Mouse (Mus musculus) kidney, postnatal 10 days (tissue): ENCODE data around the gene Bmp10.
"Not testable (repeated sequence)": the region's sequence is repeated elsewhere in the genome, so short reads cannot be mapped to it uniquely, and the experiment has no call there.

Source experiments
- DNase-seq: peaks from one replicate; pipeline ENCODE4 v3.0.0; 2021; ENCODE audit warnings: mixed read lengths

Gene Bmp10

DNA sequence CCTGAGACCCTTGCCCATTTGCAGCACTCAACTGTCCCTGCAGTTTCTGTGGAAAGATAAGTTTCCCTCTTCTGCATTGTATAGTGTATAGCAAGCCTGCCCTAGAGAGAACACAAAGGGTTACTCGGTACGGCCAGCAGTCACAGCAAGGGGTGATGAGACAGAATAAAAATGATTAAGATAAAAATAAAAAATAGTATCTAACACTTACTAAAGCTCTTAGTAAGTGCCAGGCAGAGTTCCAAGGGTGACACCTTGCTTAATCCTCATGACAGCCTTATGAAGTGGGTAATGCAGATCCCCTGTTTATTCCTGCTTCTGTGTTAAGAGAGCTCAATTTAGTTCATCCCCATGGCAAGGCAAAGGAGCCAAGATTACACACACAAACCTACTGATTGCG is 20.7 kb downstream of the Bmp10 start:
- DNase-seq: no peak

DNA sequence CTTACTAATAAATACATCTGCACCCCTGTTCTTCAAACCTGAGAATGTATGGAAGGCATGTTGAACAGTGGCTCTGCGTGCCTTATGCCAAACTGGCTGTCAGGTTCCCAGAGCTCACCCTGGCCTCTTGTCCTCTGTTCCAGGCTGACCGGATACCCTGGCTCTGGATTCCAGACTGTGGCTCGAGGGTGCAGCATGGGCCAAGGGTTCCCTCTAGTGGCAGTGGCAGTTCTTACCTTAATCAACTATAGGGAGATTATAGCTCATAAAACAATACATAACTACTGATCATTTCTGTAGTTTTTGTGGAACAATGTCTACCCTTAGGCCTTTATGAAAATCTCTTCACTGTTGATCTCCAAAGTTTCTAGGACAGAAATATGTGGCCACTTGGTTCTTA is 22.2 kb downstream of the Bmp10 start:
- DNase-seq: peak; percentile 69

DNA sequence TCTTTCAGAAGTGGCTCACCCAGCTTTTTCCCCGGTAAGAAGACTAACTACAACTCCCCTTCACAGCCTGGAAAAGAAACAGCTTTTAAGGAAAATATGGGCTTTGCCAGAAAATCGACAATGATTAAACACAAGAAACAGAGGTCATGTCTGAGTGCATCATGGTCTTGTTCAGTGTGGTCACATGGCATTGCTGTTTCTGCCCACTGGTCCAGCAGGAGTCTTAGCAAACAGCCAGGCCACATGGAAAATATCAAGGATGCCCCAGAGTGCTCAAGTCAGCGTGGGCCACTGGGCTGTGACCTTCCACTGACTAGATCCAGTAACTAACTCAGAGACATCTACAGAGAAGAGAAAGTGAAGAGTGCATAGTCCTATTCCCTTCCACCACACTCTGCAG is 23.0 kb downstream of the Bmp10 start:
- DNase-seq: peak; percentile 29

DNA sequence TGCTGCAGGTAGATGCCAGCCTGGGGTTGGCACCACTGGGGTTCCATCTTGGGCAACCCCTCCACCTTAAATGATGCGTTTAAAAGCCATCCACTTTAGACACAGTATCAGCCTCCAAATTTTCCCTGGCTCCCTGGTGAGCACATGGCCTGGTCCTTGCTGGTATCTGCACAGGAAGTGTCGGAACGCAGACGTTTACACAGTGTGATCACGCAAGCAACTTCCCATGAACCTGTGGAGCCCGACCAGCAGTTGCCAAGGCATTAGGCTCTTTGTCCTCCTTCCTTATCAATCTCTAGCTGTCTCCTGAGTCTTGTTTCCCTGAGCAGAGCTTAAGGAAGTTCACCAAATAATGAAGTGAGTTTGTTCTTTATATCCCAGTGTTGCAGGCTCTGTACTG is 26.7 kb downstream of the Bmp10 start:
- no peak for DNase-seq

- peak; percentile 84 for DNase-seq
Observed at GRCm38 (mm10) chr6:87466221-87466620, 37.4 kb downstream of the Bmp10 start.

DNA sequence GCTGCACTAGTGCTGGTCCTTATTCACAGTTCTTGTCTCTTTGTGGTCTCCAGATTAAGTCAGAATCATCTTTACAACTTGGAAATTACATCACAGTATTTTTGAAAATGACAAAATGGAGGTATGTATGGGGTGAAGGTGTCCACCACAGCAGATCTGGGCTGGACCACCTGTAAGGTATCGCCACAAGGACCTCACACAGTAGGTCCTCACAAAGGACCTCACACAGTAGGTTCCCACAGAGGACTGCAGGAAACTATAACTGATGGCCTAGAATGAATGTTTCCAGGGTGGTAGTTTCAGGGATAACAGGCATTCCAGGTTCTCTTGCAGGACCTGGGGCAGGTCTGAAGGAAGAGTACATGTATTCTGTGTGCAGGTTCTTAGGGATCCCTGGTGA is 38.6 kb downstream of the Bmp10 start:
- DNase-seq: no peak

DNA sequence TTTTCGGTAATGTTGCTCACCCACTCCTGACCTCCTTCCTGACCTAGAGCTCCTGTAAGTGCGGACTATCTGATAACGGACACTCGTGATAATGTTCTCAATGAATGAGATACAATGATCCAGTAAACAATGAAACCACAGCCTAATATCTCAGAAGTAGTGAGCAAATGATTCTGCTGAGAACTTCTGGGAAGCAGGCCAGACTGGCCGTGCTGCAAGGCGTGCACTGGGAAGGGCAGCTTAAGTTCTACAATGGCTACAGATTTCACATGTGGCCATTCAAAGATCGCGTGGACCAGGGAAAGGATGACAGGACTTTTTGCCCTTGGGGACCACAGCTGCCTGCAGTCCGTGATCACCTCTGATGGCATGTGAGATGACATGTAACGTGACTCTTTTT is 39.6 kb downstream of the Bmp10 start:
- no peak for DNase-seq

DNA sequence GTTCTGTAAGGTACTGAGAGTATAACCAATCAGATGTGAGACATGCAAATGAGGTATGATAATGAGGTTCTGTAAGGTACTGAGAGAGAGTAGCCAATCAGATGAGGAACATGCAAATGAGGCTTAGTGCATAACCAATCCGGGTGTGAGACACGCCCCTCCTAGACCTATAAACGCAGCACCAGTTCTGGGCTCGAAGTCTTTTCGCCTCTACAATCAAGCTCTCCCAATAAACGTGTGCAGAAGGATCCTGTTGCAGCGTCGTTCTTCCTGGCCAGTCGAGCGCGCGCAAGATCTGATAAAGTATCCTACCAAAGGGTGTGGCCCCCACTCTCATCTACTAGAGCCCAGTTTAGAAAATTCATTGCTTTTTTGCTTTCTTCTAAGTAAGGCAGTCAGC is 41.3 kb downstream of the Bmp10 start:
- not testable (repeated sequence) for DNase-seq

DNA sequence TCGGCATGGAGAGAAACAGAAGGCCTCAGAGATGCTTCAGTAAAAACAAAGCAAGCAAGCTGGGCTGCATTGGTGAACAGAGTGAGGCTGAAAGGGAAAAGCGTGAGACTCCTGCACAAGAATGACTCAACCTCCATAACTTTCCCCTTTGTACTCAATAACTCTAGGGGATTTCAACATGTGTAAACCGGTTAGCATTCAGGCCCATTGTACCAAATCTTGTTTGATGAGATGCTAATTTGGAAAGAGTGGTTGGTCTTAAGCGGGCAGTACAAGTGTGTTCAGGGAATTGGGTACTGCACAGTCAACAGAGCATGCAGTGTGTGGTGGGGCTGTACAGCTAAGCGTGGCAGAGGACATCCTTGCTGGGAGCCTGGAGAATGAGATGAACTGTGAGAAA is 46.4 kb downstream of the Bmp10 start:
- no peak for DNase-seq

DNA sequence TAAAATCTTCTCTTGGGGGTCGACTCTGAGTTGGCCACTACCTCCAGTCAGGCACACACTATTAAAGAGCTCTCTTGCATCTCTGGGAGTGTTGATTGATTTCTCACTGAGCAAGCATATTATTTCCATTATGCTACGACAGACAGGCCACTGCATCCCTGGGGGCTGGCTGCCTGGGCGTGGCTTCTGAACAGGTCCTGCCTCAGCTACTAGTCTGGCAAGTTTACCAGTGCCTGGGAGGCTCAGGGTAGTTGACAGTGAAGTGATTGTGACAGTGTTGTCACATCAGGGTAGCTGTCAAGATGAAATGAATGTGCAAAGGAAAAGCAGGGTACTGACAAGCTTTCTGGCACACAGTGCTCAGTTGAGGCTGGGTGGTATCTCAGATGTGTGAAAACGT is 50.1 kb downstream of the Bmp10 start:
- DNase-seq: no peak

- no peak for DNase-seq
Observed at GRCm38 (mm10) chr6:87479291-87479999, 50.7 kb downstream of the Bmp10 start.

DNA sequence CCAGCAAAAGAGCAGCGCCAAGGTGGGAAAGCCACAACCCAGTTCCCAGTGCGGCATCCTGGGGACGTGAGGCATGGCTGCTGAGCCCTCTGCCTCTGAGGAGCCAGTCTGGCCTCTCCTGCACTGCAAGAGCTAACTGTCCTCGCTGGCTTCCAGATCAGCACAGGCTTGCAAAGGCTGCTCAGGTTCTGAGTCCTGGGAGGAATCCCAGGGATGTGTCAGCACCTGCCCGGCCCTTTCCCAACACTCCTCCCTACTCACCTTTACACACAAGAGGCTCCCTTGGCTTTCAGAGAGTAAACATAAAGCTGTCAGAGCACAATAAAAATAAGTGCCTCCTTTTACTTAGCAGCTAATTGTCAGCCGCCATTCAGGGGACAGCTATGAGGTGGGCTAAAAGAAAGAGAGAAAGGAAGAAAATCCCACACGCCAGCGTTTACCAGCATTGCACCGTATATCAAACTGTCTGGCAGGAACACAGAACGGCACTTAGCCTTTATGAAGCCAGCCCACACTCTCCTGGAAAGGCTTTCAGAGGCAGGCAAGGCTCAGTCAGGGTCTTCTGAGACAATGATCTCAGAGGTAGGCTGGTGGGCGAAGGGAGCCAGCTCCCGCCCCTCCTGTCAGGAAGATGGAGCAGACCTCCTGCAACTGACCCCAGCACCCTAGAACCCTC is 54.6 kb downstream of the Bmp10 start:
- no peak for DNase-seq

GRCm38 (mm10) chr6:87483900-87484289 is 55.1 kb downstream of the Bmp10 start:
- DNase-seq: no peak

GRCm38 (mm10) chr6:87484806-87485205 is 56.0 kb downstream of the Bmp10 start:
- no peak for DNase-seq
